Mouse (Mus musculus): ENCODE data around the gene Rapgefl1.
"Not testable (repeated sequence)": the region's sequence is repeated elsewhere in the genome, so short reads cannot be mapped to it uniquely, and the experiment has no call there.

The Rapgefl1 gene

DNA sequence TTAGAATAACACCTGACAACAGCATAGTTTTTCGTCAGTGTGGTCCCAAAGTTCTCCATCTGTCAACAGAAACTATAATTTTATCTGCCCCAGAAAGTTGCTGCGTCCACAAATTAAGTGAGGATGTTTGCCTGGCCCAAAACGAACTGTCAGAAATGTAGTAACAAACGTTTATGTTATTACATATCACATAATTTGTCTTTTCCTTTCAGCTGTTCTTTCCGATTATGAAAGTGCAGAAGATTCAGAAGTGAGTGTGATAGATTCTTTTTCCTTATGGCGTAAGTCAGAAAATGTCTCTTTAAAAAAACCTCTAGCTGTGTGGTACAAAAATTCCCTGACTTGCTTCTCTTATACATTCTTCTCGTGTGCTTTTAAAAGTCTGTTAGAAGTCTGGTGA is 25.9 kb upstream of the Rapgefl1 start:
- DNase-seq (ENCODE audit: low spot score in 2 of 2) = no peak

DNA sequence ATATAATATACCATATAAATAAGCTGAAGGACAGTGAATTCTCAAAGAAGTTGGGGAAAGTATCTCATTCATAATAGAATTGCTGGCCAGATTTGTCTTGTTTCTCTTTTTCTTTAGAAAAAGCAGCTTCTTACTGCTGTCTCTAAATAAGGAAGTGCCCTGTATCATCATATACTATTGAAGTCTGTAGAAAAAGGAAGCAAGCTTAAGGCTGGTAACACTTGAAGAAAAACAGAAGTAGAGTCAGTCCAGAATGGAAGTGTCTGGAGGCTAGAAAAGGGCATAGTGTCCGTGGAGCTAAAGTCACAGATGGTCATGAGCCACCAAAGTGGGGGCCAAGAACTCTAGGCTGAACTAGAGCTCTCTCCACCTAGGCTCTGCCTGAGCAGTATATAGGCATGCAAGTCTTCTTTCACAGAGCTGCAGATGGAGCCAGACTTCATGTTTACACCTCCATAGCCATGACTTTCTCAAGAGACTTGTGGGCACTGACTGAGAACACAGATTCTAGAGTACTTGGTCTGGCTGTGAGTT is 19.8 kb upstream of the Rapgefl1 start:
- no peak for DNase-seq (ENCODE audit: low spot score in 2 of 2)

- DNase-seq (ENCODE audit: low spot score in 2 of 2) = no peak
Measured at GRCm38 (mm10) chr11:98820968-98821367, 15.6 kb upstream of the Rapgefl1 start.

GRCm38 (mm10) chr11:98826071-98826470 is 10.5 kb upstream of the Rapgefl1 start:
- DNase-seq (ENCODE audit: low spot score in 2 of 2) = not testable (repeated sequence)

- DNase-seq (ENCODE audit: low spot score in 2 of 2) = no peak
Measured at GRCm38 (mm10) chr11:98827877-98828276, 8.7 kb upstream of the Rapgefl1 start.

GRCm38 (mm10) chr11:98829091-98829775 is 7.4 kb upstream of the Rapgefl1 start:
- peak in 1 of 2 experiments; percentile 69 for DNase-seq (ENCODE audit: low spot score in 2 of 2)

- no peak for DNase-seq (ENCODE audit: low spot score in 2 of 2)
Measured at GRCm38 (mm10) chr11:98829875-98830274, 6.7 kb upstream of the Rapgefl1 start.

- DNase-seq (ENCODE audit: low spot score in 2 of 2) = no peak
Measured at GRCm38 (mm10) chr11:98835296-98835695, 1.3 kb upstream of the Rapgefl1 start.

GRCm38 (mm10) chr11:98835725-98836124 is 860 bp upstream of the Rapgefl1 start:
- no peak for DNase-seq (ENCODE audit: low spot score in 2 of 2)

- no peak for DNase-seq (ENCODE audit: low spot score in 2 of 2)
Measured at GRCm38 (mm10) chr11:98836128-98836527, 457 bp upstream of the Rapgefl1 start.

DNA sequence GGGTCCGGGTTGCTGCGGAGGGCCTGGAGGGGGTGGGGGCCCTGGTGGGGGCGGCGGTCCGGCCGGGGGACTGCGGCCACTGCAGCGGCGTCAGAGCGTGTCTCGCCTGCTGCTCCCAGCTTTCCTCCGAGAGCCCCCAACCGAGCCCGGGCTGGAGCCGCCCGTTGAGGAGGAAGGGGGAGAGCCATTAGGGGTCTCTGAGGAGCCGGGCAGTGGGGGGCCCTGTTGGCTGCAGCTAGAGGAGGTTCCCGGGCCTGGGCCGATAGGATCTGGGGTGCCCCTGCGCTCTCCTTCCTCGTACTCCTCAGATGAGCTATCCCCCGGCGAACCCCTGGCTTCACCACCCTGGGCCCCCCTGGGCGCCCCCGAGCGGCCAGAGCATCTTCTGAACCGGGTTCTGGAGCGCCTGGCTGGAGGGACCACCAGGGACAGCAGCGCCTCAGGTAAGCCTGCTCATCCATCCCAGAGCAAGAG is 683 bp downstream of the Rapgefl1 start:
- DNase-seq (ENCODE audit: low spot score in 2 of 2) = peak; percentile 25 to 34

GRCm38 (mm10) chr11:98837917-98838316 is 1.3 kb downstream of the Rapgefl1 start:
- DNase-seq (ENCODE audit: low spot score in 2 of 2) = no peak

- no peak for DNase-seq (ENCODE audit: low spot score in 2 of 2)
Measured at GRCm38 (mm10) chr11:98838512-98838911, 1.9 kb downstream of the Rapgefl1 start.

DNA sequence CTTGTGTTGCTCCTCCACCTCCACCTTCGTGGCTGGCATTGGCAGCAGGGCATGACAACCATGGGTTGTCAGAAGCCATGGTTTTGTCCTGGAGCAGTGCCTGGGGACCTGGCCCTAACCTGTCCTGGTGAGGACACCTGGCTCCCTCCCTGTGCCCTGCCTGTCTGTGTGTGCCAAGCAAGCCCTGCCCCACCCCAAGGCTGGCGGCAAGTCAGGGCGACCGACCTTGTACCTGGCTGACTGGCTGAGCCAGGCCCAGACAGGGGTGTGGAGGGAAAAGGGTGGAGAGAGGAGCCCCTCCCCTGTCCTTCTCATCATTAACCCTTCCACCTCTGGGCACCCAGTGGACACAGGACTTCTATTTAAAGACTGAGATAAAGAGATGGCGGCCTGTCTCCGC is 2.8 kb downstream of the Rapgefl1 start:
- no peak for DNase-seq (ENCODE audit: low spot score in 2 of 2)

DNA sequence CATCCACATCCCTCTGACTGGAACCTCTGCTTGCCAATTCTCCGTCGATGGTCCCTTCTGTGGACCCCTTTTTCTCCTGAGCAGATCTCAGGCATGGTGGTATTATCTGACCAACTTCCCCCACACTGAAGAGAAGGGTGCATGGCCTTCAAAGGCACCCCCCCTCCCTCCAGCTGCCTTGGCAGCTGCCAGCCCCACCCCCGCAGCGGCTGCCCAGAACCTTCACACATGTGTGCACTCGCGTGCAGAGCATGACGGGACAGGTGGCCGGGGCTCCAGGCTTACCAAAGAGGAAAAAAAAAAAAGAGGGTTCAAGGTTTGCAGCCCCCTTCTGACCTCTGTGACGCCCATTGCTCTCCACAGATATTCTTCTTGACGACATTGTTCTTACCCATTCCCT is 3.3 kb downstream of the Rapgefl1 start:
- DNase-seq (ENCODE audit: low spot score in 2 of 2) = peak in 1 of 2 experiments; percentile 65

- no peak for DNase-seq (ENCODE audit: low spot score in 2 of 2)
Measured at GRCm38 (mm10) chr11:98846016-98846415, 9.4 kb downstream of the Rapgefl1 start.

DNA sequence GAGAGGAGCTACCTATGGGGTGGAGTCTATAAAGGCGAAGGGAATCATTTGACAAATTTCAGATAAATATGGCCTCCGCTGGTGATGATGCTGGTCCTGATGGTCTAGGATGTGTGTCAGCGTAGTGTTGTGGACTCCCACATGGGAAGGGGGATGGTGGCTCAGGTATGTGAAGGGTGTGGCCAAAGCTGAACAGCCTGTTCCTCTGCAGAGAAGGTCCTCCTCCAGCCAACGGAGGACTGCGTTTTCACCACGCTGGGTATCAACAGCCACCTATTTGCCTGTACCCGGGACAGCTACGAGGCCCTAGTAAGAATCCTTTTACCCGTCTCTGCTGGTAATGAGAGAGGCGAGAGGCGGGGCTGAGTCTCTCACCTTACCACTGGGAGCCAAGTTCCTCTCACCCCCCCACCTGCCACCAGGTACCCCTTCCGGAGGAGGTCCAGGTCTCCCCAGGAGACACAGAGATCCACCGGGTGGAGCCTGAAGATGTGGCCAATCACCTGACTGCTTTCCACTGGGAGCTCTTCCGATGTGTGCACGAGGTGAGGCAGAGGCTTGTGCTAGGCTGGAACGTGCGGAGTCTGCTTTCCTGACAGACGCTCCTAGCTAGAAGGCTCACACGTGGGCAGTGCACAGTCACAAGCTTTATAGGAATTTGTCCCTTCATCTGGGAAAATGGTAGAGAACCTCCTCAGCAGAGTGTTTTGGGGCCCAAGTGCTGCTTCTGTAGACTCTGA is 10.4 kb downstream of the Rapgefl1 start:
- DNase-seq (ENCODE audit: low spot score in 2 of 2) = no peak

- no peak for DNase-seq (ENCODE audit: low spot score in 2 of 2)
Measured at GRCm38 (mm10) chr11:98849196-98849894, 12.8 kb downstream of the Rapgefl1 start.

DNA sequence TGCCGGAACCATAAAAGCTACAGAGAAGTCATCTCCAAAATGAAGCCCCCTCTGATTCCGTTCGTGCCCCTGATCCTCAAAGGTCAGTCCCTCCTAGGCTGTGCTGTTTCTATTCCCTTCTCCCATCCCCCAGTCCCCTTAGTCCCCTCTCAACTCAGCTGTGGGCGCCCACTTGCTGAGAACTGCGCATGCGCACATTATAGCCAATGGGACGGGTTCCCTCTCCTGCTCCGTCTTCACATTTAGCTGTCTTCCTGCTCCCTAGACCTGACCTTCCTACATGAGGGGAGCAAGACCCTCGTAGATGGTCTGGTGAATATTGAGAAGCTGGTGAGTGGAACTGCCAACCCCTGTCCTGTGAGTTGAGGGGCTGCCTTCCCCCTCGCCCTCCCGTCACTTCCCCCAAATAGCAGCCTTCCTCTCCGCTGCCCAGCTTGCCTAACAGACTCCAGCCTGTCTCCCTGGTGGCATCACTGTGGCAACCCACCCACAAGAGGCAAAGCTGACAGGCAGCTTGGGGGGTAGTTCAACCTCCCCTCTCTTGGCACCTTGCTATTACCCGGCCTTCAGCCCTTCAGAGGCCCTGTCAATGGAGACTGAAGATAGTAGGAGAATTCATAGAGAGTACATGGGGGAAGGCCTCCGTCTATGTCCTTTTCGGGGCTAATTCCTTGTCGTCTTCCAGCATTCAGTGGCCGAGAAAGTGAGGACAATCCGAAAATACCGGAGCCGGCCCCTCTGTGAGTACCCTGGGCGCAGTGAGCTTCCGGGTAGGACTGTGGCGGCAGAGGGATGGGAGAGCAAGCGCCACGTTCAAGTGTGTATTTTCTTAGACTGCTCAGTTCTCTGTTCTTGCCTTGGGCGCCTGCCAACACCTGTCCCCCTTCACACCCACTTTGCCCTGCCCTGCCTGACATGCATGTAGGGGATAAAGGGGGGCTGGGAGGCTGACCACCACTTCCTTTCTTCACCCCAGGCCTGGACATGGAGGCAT is 13.8 kb downstream of the Rapgefl1 start:
- no peak for DNase-seq (ENCODE audit: low spot score in 2 of 2)

GRCm38 (mm10) chr11:98854116-98854515 is 17.5 kb downstream of the Rapgefl1 start:
- no peak for DNase-seq (ENCODE audit: low spot score in 2 of 2)

GRCm38 (mm10) chr11:98854659-98855058 is 18.1 kb downstream of the Rapgefl1 start:
- DNase-seq (ENCODE audit: low spot score in 2 of 2) = no peak
